ENCODE assay signal across 11 mouse cellular contexts in the genomic region with DNA sequence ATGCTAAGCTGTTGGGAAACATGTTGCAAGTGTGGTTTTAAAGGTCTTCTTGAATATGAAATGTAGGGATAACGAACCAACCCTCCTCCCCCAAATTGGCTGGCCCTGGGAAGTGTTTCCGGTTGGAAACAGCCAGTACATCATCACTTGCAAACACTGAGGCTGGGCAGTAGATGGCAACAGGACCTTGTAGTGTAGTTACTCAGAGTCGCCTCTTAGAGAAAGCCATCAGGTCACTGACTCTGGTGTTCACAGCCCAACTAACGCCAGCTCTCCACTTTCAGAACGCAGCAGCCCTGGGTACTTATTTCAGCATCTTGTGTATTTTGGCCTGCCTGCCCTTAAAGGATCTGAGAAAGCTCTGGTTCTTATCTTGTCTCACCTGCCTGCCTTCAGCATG. TPM values are rescaled to one million over a fixed set of nuclear protein-coding genes. Genes with fewer than 3 reads are reported as not detected.
DNase-seq lines count a peak whose midpoint lies in the region; ATAC-seq and TF ChIP-seq lines count a peak whose summit lies in the region.
"Had no signal": no experiment of that assay in that cellular context is flagged by ENCODE, and none has a peak within 500 bp of the region (broad histone marks: within the 10 kb centered on the region; RNA-seq: fewer than 3 reads in every experiment).

No protein-coding gene starts in this region.

- no peaks in the 10 kb centered on the region for H3K36me3 ChIP-seq in limb, embryonic 10.5 days
- no peaks in the 10 kb centered on the region for H3K36me3 ChIP-seq in forebrain, embryonic 14.5 days (ENCODE audit: control insufficient read depth, insufficient read depth, low read length)
- H3K36me3 ChIP-seq: embryonic facial prominence, embryonic 15.5 days had no signal

- no peak overlapping the region for H3K4me2 ChIP-seq in forebrain, embryonic 14.5 days (ENCODE audit: low read length)
- H3K4me2 ChIP-seq: embryonic facial prominence, embryonic 15.5 days had no signal

- H3K27ac ChIP-seq in limb, embryonic 10.5 days = no peak overlapping the region
- H3K27ac ChIP-seq in forebrain, embryonic 14.5 days (ENCODE audit: low read depth, low read length) = no peak overlapping the region
- H3K27ac ChIP-seq: embryonic facial prominence, embryonic 15.5 days had no signal

- WGBS in limb, embryonic 10.5 days = 35% methylated on average over 5 of the region's 5 CpGs
- WGBS in forebrain, embryonic 14.5 days = 38% methylated on average over 5 of the region's 5 CpGs

- peak; percentile 23 for DNase-seq in adrenal gland, adult 8-10 months
- no peak for DNase-seq in adrenal gland, adult 18-20 months (ENCODE audit: low spot score in 2 of 2)
- peak; percentile 17 to 33 for DNase-seq in layer of hippocampus, postnatal 14 days (ENCODE audit: low spot score in 2 of 2)
- no peak for DNase-seq in layer of hippocampus, postnatal 25 days (ENCODE audit: extremely low spot score in 1 of 2, low spot score in 1 of 2)
- DNase-seq in Patski (ENCODE audit: low read depth, low spot score) = no peak
- DNase-seq in kidney, postnatal 10 days = peak; percentile 20
- DNase-seq in limb, embryonic 10.5 days (ENCODE audit: low spot score) = no peak
- no peak for DNase-seq in forebrain, embryonic 14.5 days (ENCODE audit: low spot score)
- DNase-seq: right cerebral cortex, adult 18-20 months had no signal

- no peaks in the 10 kb centered on the region for H3K27me3 ChIP-seq in Patski
- no peaks in the 10 kb centered on the region for H3K27me3 ChIP-seq in limb, embryonic 10.5 days (ENCODE audit: low read depth, poor library complexity, severe bottlenecking)
- no peaks in the 10 kb centered on the region for H3K27me3 ChIP-seq in forebrain, embryonic 14.5 days (replicated peaks; ENCODE audit: control insufficient read depth, insufficient read depth, low read length)
- H3K27me3 ChIP-seq: embryonic facial prominence, embryonic 15.5 days; megakaryocyte, embryonic 14.5 days had no signal

- no peaks in the 10 kb centered on the region for H3K9me3 ChIP-seq in limb, embryonic 10.5 days (replicated peaks)
- H3K9me3 ChIP-seq in forebrain, embryonic 14.5 days (replicated peaks; ENCODE audit: control insufficient read depth, low read length) = no peaks in the 10 kb centered on the region
- H3K9me3 ChIP-seq: embryonic facial prominence, embryonic 15.5 days; megakaryocyte, embryonic 14.5 days had no signal

- ATAC-seq in Patski = no peak
- no peak for ATAC-seq in forebrain, embryonic 14.5 days

- CTCF ChIA-PET in Patski (lab: Charles Lee) = interaction anchor here (0.6 to 2.7 kb wide), 7 partner anchors 17 to 1124 kb away, joined by 3 to 9 read pairs (median 3); no protein-coding TSS in a partner anchor

- TF ChIP-seq CTCF in Patski (IDR thresholded peaks at IDR 0.05) = peak; percentile 58

- in situ Hi-C loops in Patski (cut with MboI; ENCODE audit: low pct_unique_long_range_greater_than_20kb) = loop anchor here (10.0 kb wide), 1 partner anchor 1124 kb away; a partner anchor contains a TSS

- no peak overlapping the region for H3K4me3 ChIP-seq in limb, embryonic 10.5 days
- no peak overlapping the region for H3K4me3 ChIP-seq in forebrain, embryonic 14.5 days (ENCODE audit: low read depth, low read length)
- H3K4me3 ChIP-seq: embryonic facial prominence, embryonic 15.5 days; megakaryocyte, embryonic 14.5 days had no signal

- H3K4me1 ChIP-seq in limb, embryonic 10.5 days = no peaks in the 10 kb centered on the region
- H3K4me1 ChIP-seq in forebrain, embryonic 14.5 days (ENCODE audit: control insufficient read depth, insufficient read depth, low read length) = no peaks in the 10 kb centered on the region
- H3K4me1 ChIP-seq: embryonic facial prominence, embryonic 15.5 days had no signal

- no peak overlapping the region for H3K9ac ChIP-seq in forebrain, embryonic 14.5 days (ENCODE audit: low read length)
- H3K9ac ChIP-seq: embryonic facial prominence, embryonic 15.5 days had no signal

- POLR2A ChIA-PET in Patski (lab: Charles Lee) = no interaction called here

RNA-seq across cellular contexts. Expression of a gene that starts 28.2 kb away (rescaled TPM):
- total RNA-seq in adrenal gland, adult 8-10 months (2022) = 10 to 100 TPM; 21.4 to 45.0 (median 27.9) TPM
- 10 to 100 TPM; 16.8 to 34.1 TPM for total RNA-seq in adrenal gland, adult 18-20 months (2021)
- total RNA-seq in layer of hippocampus, postnatal 14 days (2021) = 10 to 100 TPM; 17.9 to 25.8 TPM
- total RNA-seq in layer of hippocampus, postnatal 25 days (2021) = 10 to 100 TPM; 17.3 to 19.8 TPM
- polyA plus RNA-seq in Patski (2021) = 25.1 TPM
- 41.4 and 44.1 TPM in 2 replicates for polyA plus RNA-seq in limb, embryonic 10.5 days (2016; fragmentation: Nextera tagmentation; extraction: Ambion mirVana)
- polyA plus RNA-seq in forebrain, embryonic 14.5 days (2014; fragmentation: Nextera tagmentation; extraction: Ambion mirVana) = 64.7 and 71.6 TPM in 2 replicates

RNA-seq across cellular contexts. Expression of a gene that starts 31.6 kb away (rescaled TPM):
- total RNA-seq in adrenal gland, adult 8-10 months (2022) = 100 to 1,000 TPM in 2 of 4 experiments, 10 to 100 TPM in 2; 68.2 to 344 (median 173) TPM
- total RNA-seq in adrenal gland, adult 18-20 months (2021) = 100 to 1,000 TPM in 1 of 2 experiments, 10 to 100 TPM in 1; 74.5 to 255 TPM
- total RNA-seq in layer of hippocampus, postnatal 14 days (2021) = 10 to 100 TPM; 80.5 to 82.4 TPM
- total RNA-seq in layer of hippocampus, postnatal 25 days (2021) = 10 to 100 TPM; 61.8 to 80.8 TPM
- 46.3 TPM for polyA plus RNA-seq in Patski (2021)
- polyA plus RNA-seq in limb, embryonic 10.5 days (2016; fragmentation: Nextera tagmentation; extraction: Ambion mirVana) = 63.7 and 65.8 TPM in 2 replicates
- 29.1 and 37.3 TPM in 2 replicates for polyA plus RNA-seq in forebrain, embryonic 14.5 days (2014; fragmentation: Nextera tagmentation; extraction: Ambion mirVana)

Comparison
In these comparisons a context has a peak if more than half of its experiments do, and no peak if none do; other contexts are left out.
1. DNase-seq: peak in adrenal gland, adult 8-10 months (single experiment), layer of hippocampus, postnatal 14 days (2 of 2) and kidney, postnatal 10 days (single experiment); none in adrenal gland, adult 18-20 months (0 of 2), layer of hippocampus, postnatal 25 days (0 of 2), Patski (single experiment), limb, embryonic 10.5 days (single experiment) and forebrain, embryonic 14.5 days (single experiment).